Mouse (Mus musculus): ENCODE data around the gene Hdhd5.

Hdhd5 gene

DNA sequence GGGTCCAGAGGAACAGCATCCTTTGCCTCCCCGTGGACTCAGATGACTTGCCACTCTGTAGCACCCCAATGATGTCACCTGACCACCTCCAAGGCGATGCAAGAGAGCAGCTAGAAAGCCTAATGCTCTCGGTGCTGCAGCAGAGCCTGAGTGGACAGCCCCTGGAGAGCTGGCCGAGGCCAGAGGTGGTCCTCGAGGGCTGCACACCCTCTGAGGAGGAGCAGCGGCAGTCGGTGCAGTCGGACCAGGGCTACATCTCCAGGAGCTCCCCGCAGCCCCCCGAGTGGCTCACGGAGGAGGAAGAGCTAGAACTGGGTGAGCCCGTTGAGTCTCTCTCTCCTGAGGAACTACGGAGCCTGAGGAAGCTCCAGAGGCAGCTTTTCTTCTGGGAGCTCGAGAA lies 49.1 kb downstream of the Hdhd5 start:
- no peak for DNase-seq

DNA sequence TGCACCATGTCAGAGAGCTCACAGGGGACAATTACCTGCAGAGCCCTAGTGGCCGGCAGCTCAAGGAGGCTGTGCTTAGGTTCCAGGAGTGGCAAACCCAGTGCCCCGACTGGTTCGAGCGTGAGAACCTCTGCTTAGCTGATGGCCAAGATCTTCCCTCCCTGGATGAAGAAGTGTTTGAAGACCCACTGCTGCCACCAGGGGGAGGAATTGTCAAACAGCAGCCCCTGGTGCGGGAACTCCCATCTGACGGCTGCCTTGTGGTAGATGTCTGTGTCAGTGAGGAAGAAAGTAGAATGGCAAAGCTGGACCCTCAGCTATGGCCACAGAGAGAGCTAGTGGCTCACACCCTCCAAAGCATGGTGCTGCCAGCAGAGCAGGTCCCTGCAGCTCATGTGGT lies 49.6 kb downstream of the Hdhd5 start:
- no peak for DNase-seq

DNA sequence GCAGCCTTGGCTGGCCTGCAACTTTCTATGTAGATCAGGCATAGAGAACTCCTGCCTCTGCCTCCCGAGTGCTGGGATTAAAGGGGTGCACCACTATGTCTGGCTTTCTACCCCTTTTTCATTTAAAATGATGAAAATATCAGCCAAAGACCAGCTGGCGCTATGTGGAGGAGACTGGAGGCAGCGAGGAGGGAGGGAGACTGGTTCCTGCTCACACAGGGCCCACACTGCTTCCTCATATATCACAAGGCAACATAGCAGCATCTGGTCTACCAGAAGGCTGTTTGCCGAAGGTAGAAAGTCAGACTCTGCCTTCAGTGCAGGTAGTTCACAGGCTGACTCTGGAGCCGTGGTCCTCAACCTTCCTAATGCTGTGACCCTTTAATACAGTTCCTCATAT lies 50.8 kb downstream of the Hdhd5 start:
- no peak for DNase-seq

DNA sequence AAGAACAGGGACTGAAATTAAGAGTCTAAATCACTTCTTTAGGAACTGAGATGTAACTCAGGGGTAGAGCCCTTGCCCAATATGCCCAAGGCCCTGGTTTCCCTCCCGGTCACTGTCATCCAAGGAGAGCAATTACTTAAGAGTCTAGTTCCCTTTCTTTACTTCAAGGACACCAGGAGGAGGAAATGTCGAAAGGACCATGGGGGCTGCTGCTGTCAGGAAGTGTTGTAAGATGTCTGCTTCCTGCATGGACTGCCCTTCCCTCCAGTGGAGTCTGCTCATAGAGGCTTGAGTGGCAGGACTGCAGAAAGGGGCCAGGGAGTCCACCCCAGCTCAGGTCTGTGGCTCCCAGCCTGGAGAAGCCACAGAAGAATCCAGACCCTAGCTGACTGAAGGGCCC lies 51.8 kb downstream of the Hdhd5 start:
- DNase-seq, result no peak

DNA sequence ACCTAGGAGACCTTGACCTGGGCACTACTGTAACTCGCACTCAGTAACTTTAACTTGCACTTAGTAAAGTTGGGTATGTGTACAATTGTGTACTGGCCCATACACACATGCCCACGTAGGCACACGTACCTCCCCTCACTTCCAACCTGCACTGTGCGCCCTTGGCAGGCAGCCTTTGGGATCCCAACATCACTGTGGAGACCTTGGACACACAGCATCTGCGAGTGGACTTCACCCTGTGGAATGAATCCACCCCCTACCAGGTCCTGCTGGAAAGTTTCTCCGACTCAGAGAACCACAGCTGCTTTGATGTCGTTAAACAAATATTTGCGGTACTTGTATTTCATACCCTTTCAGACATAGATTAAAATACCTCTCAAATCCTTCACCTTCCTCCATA lies 55.8 kb downstream of the Hdhd5 start:
- no peak for DNase-seq

DNA sequence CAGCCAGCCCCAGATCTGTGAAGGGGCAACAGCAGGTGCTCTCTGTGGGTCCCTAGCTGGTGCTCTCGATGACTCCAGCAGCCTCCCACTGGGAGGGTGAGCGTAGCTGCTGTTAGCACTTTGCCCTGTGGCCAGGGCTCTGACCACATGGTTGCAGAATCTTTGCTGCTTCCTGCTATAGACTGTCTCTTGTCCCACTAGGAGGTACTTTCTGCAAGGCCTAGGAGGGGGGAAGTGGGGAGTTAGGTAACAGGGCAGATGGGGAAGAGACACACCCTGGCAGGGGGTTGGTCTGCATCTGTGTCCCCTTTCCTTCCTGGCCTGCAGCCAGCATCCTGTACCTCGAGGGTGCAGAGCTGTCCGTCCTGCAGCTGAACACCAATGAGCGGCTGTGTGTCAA lies 57.7 kb downstream of the Hdhd5 start:
- no peak for DNase-seq

DNA sequence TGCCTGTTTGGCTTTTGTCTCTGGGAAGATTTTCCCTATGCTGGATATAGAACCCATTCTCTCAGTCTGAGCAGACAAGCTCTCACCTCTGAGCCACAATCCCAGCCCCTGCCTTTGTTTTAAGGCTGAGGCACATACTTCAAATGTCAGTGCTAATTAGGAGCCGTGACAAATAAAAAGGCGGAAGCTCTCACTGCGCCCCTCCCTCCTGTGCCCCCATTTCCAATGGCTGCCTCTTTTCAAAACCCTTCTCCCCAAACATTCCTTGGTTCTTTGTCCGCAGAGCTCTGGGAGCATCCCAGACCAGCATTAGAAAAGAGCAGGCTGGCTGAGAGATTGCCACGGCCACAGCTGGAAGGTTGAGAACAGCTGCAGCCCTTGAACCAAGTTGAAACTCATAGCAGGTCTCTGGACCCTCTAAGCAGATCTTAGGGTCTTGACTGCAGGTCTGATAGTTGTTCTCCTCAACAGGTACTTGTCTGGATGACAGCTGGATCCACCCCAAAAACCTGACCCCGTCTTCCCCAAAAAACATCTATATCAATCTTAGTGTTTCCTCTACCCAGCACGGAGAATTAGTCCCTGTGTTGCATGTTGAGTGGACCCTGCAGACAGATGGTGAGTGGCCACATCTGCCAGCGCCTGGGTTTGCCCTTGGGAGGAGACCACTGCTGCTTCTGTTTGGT lies 58.5 kb downstream of the Hdhd5 start:
- no peak for DNase-seq

DNA sequence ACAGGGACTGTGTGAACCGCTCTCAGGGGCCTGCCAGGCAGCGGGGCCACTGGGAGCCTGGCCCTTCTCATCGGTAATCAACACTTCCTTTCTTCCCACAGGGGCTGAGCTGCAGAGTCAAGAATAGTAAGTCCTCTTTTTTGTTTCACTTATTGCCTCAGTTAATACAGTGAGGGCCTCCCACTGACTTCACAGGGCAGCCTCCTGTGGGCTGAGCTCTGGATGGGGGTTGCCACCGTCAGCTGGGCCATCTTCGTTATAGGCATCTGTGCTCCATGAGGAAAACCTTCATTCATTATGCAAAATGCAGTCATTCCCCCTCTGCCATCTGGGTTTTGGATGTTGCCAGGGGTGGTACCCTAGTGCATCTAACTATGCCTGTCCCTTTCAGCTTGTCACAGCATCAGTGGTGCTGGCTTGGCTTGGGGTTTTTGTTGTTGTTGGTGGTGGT lies 59.1 kb downstream of the Hdhd5 start:
- DNase-seq, result no peak

DNA sequence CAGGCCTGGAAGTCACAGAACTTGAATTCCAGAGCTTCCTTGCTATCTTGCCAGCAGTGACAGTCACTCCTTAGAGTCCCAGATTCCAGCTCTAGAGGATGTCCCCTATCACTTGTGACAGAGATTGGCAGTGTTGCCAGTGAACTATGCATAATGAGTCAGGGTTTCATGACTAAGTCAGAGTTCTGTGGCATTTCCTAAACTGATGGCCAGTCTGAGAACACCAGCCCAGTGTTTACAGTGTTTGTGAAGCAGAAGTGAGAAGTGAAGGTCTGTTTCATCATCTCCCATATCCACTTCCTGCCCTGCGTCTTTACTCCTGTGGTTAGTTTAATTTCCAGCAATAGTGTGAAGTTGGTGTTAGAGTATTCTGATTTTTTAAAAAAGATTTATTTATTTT lies 60.5 kb downstream of the Hdhd5 start:
- DNase-seq, result no peak

DNA sequence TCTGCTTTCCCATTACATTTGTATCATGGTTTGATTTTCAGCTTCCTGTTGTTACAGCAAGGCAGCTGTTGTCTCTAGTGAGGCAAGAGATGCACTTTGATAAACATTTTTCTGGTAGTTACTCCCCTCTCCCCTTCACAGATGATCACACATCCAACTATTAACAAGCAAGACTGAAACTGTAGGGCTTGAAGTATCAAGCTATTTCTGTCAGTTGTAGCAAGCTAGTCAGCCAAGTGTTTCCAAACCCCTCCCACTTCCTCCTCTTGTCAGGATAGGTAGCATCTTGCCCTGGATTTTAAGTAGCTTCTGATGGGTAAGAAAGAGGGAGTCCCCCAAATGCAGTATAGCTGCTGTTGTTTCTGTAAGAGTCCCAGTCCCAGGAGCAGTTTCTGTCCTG lies 61.3 kb downstream of the Hdhd5 start:
- DNase-seq, result no peak

DNA sequence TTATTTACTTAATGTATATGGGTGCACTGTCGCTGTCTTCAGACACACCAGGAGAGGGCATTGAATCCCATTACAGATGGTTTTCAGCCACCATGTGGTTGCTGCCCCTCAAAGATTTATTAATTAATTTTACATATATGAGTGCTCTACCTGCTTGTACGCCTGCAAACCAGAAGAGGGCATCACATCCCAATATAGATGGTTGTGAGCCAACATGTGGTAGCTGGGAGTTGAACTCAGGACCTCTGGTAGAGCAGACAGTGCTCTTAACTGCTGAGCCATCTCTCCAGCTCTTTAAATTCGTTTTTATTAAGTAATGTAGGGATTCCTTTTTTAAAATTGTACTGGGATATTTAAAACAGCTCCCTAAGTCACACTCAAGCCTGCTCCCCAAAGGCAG lies 61.9 kb downstream of the Hdhd5 start:
- DNase-seq, result no peak

DNA sequence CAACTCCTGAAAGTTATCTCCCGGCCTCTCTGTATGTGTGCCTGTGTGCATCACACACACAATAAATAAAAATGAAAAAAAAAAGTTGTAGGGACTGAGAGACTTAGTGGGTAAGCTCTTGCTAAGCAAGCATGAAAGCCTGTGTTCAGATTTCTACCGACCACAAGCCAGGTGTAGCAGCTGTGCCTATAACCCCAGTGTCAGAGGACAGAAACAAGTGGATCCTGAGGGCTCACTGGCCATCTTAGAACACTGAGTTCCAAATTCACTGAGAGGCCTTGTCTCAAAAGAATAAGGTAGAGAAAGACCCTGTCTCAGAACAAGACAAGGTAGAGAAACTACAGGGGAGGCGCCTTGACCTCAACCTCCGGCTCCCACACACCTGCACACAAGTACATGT lies 62.9 kb downstream of the Hdhd5 start:
- no peak for DNase-seq

DNA sequence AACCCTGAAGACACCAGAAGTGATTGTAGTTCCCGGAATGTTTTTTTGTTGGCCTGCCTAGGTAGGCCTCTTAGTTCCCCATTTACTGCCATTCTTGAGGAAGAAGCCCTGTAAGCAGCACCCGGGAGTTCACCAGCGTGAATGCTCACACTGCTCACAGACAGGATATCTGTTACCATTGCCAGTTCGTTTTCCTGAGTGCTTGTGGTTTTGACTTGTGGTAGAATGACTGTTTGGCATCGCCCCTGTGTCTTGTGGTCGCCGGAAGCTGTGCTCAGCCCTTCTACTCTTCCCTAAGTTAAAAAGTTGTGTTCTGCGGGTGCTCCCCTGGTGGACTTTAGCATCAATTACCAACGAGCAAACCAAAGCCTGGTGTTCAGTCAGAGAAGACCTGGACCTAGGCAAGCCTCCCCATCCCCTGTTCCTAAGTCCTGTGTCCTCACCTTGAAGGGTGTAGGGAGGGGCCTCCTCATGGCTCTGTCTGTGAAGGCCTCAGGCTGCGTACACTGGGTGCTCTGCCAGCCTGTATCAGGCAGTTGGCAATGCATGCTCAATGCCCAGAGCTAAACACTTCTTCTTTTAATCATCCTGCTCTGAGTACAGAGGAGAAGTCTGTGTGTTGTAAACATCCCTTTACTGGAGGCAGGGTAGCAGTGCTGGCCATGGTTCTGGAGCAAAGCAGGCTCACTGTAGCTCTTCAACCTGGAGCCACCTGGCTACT lies 64.3 kb downstream of the Hdhd5 start:
- no peak for DNase-seq

DNA sequence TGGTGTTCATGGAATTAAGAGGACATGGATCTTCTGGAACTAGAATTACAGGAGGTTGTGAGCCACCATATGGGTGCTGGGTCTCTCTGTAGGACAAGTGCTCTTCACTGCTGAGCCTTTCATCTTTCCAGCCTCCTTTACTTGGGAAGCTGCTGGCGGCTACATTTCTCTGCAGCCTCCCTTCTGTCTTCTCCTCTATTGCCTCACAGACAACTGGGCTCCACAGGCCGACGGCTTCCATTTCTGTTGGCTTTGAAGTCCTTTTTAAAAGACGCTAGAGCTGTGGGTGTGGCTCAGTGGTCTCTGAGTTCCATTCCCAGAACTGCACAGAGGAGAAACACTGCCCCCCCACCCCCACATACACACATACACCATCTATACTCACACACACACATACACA lies 65.7 kb downstream of the Hdhd5 start:
- no peak for DNase-seq

DNA sequence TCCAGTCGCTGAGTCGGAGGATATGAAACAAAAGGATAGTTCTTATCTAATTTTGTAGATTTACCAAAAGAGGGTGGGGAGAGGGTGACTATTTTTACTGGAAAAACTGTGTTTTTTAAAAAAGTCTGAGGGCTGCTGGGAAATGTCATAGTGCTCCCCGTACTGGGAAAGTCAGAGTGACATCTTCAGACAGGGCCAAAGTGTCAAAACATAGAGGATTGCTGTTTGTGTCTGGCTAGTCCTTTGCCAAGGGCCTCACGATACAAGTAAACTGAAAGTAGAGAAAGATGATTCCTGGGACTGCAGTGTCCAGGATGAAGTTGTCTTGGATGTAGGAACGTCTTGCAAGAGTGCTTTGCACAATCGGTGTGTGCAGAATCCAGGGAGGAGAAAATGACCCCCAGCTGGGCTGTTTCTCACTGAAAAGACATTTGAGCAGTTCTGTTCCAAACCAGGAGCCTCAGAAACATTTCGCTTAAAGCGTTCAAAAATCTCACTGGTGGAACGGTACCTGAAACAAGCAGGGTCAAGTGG lies 66.6 kb downstream of the Hdhd5 start:
- no peak for DNase-seq

DNA sequence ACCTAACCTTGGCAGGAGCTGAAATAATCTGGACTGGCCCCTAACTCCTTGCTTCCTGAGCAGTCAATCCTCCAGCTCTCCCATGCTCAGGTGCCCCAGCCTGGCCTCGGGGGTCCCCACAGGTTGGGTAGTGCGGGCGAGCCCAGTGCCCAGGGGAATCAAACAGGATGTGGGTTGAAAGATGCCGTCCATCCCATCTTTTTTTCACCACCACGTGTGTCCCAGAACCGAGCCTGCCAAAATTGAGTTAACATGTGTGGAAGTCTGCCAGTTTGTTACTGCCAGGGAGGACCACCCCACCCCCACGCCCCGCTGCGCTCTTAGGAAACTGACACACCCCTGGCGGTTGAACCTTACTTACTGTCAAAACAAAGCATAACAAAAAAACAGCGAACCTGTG lies 67.2 kb downstream of the Hdhd5 start:
- DNase-seq, result no peak

DNA sequence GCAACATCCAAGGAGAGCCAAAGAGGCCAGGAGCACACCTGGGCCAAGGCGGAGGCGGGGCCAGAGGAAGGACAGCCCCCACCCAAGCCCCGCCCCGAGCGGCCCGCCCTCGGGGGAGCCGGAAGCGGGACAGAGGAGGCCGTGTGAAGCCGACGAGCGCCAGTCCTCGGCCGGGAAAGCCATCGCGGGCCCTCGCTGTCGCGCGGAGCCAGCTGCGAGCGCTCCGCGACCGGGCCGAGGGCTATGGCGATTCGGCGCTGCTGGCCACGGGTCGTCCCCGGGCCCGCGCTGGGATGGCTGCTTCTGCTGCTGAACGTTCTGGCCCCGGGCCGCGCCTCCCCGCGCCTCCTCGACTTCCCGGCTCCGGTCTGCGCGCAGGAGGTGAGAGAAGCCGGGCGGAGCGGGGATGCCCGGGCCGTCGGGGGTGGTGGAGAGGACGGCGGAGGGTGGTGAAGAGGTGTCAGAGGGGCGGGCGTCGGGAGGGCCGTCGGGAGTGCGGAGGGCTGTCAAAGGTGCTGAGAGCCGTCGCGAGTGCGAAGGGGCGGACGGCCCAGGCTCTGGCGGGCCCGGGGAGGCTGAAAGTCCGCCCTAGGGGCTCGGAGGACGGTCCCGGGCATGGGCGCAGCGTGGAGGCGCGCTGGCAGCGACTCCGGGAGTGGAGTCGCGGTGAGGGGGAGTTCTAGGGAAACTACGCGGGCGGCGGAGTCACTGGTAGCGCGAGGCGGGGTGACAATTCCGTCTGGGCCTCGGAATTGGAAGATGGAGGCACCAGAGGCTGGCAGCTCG lies 67.8 kb downstream of the Hdhd5 start, which contains the start of gene Il17ra:
Gene Il17ra, plus strand, starts transcription at position 162 of the 786 bp plus-strand sequence.
- no peak for DNase-seq

DNA sequence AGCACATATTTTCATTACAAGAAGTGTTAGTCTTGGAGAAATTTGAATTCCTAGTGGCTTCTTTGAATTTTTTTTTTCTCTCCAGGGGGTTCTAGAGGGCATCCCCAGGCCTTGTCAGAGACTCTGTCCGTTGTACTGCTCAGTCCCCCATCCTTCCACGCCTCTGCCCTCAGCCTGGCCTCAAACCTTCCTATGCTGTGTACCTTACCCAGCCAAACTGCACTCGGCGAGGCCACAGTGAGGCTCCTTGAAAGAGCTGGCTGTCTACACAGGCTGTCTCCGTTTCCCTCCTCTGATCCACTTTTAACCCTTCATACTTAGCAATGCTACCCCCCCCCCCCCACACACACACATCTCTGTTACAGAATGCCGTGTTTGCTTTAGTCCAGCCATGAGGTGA lies 68.9 kb downstream of the Hdhd5 start:
- no peak for DNase-seq

DNA sequence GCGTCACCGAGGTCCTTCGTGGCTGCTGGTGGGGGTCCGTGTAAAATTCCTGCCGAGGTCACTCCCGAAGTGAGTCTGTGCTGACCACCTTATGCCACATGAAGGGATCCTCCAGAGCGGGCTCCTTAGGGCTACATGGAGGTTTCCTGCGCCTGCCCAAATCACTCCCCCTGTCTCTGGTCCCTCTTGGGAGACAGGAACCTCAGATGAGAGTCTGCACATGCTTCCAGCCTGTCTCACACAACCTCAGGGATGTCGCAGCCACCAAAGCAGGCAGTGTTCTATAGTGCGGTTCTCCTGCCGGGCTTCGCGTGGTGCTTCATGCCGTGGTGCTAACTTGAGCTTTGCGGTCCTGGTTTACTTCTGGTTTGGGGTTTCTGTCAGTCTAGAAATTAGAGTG lies 69.9 kb downstream of the Hdhd5 start:
- DNase-seq, result no peak

Data from cerebellum, adult 9-10 months (tissue).